ENCODE assay signal across 8 mouse cellular contexts in genomic region chr13:119690039-119690728, GRCm38 (mm10). TPM values are rescaled to one million over a fixed set of nuclear protein-coding genes. Genes with fewer than 3 reads are reported as not detected.
DNase-seq lines count a peak whose midpoint lies in the region; ATAC-seq and TF ChIP-seq lines count a peak whose summit lies in the region.

TSS of gene Hmgcs1 (plus strand) at chr13:119690379.

- peak within 1 kb of the TSS; percentile 89 for H3K27ac ChIP-seq in bone marrow macrophage, adult 2 months (ENCODE audit: insufficient read depth, low read depth, low read length)
- H3K27ac ChIP-seq in embryonic fibroblast, embryonic 13.5 days (ENCODE audit: insufficient read depth, low read length) = peak within 1 kb of the TSS; percentile 81
- peak within 1 kb of the TSS; percentile 90 for H3K27ac ChIP-seq in kidney, embryonic 14.5 days (ENCODE audit: low read depth, low read length)
- peak within 1 kb of the TSS; percentile 98 for H3K27ac ChIP-seq in limb, embryonic 15.5 days

- no peaks in the 10 kb centered on the region for H3K27me3 ChIP-seq in kidney, embryonic 14.5 days (ENCODE audit: control insufficient read depth, insufficient read depth, low read length)
- no peaks in the 10 kb centered on the region for H3K27me3 ChIP-seq in limb, embryonic 15.5 days

- under 1% methylated on average over 59 of the region's 59 CpGs for WGBS in kidney, embryonic 14.5 days
- WGBS in limb, embryonic 15.5 days = under 1% methylated on average over 59 of the region's 59 CpGs

- peak within 1 kb of the TSS; percentile 75 for H3K9ac ChIP-seq in kidney, embryonic 14.5 days (ENCODE audit: low read depth, low read length)
- peak within 1 kb of the TSS; percentile 91 for H3K9ac ChIP-seq in limb, embryonic 15.5 days

- peak within 1 kb of the TSS; percentile 95 for H3K4me3 ChIP-seq in bone marrow macrophage, adult 2 months (ENCODE audit: insufficient read depth, low read length)
- H3K4me3 ChIP-seq in embryonic fibroblast, embryonic 13.5 days (ENCODE audit: insufficient read depth, low read length) = peak within 1 kb of the TSS; percentile 95
- H3K4me3 ChIP-seq in kidney, embryonic 14.5 days (ENCODE audit: low read length) = peak within 1 kb of the TSS; percentile 79
- peak within 1 kb of the TSS; percentile 94 for H3K4me3 ChIP-seq in limb, embryonic 15.5 days

- H3K36me3 ChIP-seq in kidney, embryonic 14.5 days (ENCODE audit: control insufficient read depth, insufficient read depth, low read length) = no peaks in the 10 kb centered on the region
- no peaks in the 10 kb centered on the region for H3K36me3 ChIP-seq in limb, embryonic 15.5 days

- peak; percentile 100 for DNase-seq in A20 (ENCODE audit: low read depth, low spot score)
- DNase-seq in heart, adult 9 months (ENCODE audit: low spot score in 2 of 2) = peak; percentile 98 to 99
- peak; percentile 93 to 95 for DNase-seq in monocyte, adult 2 months (ENCODE audit: low read depth in 1 of 2, low spot score in 2 of 2)
- DNase-seq in spleen, postnatal 36 days (ENCODE audit: low spot score in 2 of 2) = peak; percentile 98

- peak; percentile 85 for TF ChIP-seq POLR2A in bone marrow macrophage, adult 2 months (IDR thresholded peaks at IDR 0.05; ENCODE audit: borderline replicate concordance, low read depth, low read length)
- peak; percentile 94 for TF ChIP-seq POLR2A in embryonic fibroblast, embryonic 13.5 days (IDR thresholded peaks at IDR 0.05; ENCODE audit: low read depth, low read length)

- H3K4me1 ChIP-seq in bone marrow macrophage, adult 2 months (ENCODE audit: control insufficient read depth, insufficient read depth, low read length) = peaks cover 24% of the 10 kb centered on the region
- no peaks in the 10 kb centered on the region for H3K4me1 ChIP-seq in embryonic fibroblast, embryonic 13.5 days (ENCODE audit: control insufficient read depth, insufficient read depth, low read length)
- H3K4me1 ChIP-seq in kidney, embryonic 14.5 days (ENCODE audit: control insufficient read depth, insufficient read depth, low read length) = peaks cover 10% of the 10 kb centered on the region; the same call in 1 of the 2 replicates
- peaks cover 20% of the 10 kb centered on the region for H3K4me1 ChIP-seq in limb, embryonic 15.5 days

- peak; percentile 99 for ATAC-seq in kidney, embryonic 14.5 days (ENCODE audit: low FRiP score, low TSS enrichment)
- peak; percentile 100 for ATAC-seq in limb, embryonic 15.5 days (ENCODE audit: insufficient number of reproducible peaks, low FRiP score, low TSS enrichment, low read depth)

- TF ChIP-seq CTCF in bone marrow macrophage, adult 2 months (IDR thresholded peaks at IDR 0.05; ENCODE audit: low read depth, low read length) = no peak
- TF ChIP-seq CTCF in embryonic fibroblast, embryonic 13.5 days (IDR thresholded peaks at IDR 0.05; ENCODE audit: borderline replicate concordance, insufficient read depth, low read length) = no peak

- H3K4me2 ChIP-seq in kidney, embryonic 14.5 days (replicated peaks; ENCODE audit: low read depth, low read length) = peak within 1 kb of the TSS; percentile 75
- peak within 1 kb of the TSS; percentile 61 for H3K4me2 ChIP-seq in limb, embryonic 15.5 days

- H3K9me3 ChIP-seq in kidney, embryonic 14.5 days (ENCODE audit: control insufficient read depth, low read length) = no peaks in the 10 kb centered on the region
- no peaks in the 10 kb centered on the region for H3K9me3 ChIP-seq in limb, embryonic 15.5 days

RNA-seq across cellular contexts. Expression of gene Hmgcs1, which starts in this region (rescaled TPM):
- polyA plus RNA-seq in bone marrow macrophage, adult 2 months (2012; ENCODE audit: insufficient read depth, insufficient read length, missing spikeins) = 29.3 and 34.5 TPM in 2 replicates
- 166 and 168 TPM in 2 replicates for polyA plus RNA-seq in embryonic fibroblast, embryonic 13.5 days (2011; ENCODE audit: insufficient read length, low read depth, missing spikeins)
- polyA plus RNA-seq in kidney, embryonic 14.5 days (2014; fragmentation: Nextera tagmentation; extraction: Ambion mirVana) = 85.4 and 161 TPM in 2 replicates
- 135 and 139 TPM in 2 replicates for polyA plus RNA-seq in limb, embryonic 15.5 days (2015; fragmentation: Nextera tagmentation; extraction: Ambion mirVana)

Comparison
In these comparisons a context has a peak if more than half of its experiments do, and no peak if none do; other contexts are left out.
1. Peak in every context shown above with its lines: DNase-seq, ATAC-seq, H3K4me3 ChIP-seq and H3K27ac ChIP-seq.